Comparison of ENCODE assay signal across 17 mouse cellular contexts in the genomic region with DNA sequence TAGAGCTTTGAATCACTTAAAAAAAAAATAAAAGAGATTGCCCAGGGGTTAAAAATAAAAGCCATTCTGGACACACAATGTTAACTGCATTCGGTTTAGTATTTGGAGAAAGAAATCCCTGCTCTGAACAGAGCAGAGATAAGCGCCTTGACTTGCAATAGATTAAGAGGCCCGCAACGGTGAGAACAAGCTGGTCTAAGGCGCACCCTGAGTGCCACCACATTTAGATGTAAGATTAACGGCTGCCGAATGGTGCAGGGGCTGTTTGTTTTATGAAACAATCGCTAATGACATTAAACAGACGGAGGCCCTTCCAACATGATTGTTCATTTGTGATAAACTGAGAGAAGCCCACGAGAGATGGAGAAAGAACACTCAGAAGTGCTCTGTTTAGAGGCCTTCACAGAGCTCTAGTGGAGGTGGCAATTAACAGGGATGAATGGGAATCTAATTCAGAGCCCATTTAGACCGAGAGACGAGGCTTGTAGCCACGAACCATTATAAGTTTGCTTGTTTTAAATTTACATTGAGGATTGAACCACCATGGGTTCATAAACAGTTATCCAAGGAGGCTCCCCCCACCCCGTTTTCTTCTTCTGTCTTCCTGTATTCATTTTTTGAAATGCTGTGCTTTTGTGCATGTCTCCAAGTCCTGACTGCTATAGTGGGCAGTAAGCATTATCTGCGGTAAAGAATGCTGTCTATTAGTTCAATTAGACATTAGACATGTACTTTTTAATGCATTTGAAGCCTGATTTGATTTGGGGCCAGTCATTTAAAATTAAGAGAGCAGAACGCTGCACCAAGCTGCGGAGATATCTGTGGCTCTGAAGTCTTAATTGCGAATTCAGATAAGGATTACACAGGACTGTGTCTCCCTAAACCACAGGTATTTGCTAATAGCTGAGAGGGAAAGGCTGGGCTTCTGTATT.
A peak's percentile ranks its signal among the peaks of the same experiment; 100 is the strongest.
DNase-seq lines count a peak whose midpoint lies in the region; ATAC-seq lines count a peak whose summit lies in the region.
"Had no signal": no experiment of that assay in that cellular context is flagged by ENCODE, and none has a peak within 500 bp of the region (broad histone marks: within the 10 kb centered on the region; RNA-seq: fewer than 3 reads in every experiment).

No protein-coding gene starts in this region.

- H3K4me2 ChIP-seq in heart, embryonic 14.5 days (ENCODE audit: low read length): peak overlapping the region; percentile 46
- H3K4me2 ChIP-seq in forebrain, embryonic 16.5 days (ENCODE audit: low read length): no peak overlapping the region
- H3K4me2 ChIP-seq: embryonic facial prominence, embryonic 12.5 days; hindbrain, embryonic 13.5 days; neural tube, embryonic 13.5 days had no signal

- 16% methylated on average over 18 of the region's 18 CpGs for WGBS in heart, embryonic 14.5 days
- WGBS in forebrain, embryonic 16.5 days: 8% methylated on average over 18 of the region's 18 CpGs

- peak overlapping the region; percentile 31; the same call in 1 of the 2 replicates for H3K9ac ChIP-seq in heart, embryonic 14.5 days (ENCODE audit: low read length)
- no peak overlapping the region for H3K9ac ChIP-seq in forebrain, embryonic 16.5 days (replicated peaks; ENCODE audit: low read depth, low read length)
- H3K9ac ChIP-seq: embryonic facial prominence, embryonic 12.5 days; hindbrain, embryonic 13.5 days; liver, embryonic 14.5 days; neural tube, embryonic 13.5 days had no signal

- H3K27ac ChIP-seq in heart, embryonic 14.5 days (replicated peaks in 1 of 2; ENCODE audit: control insufficient read depth in 1 of 2, insufficient read depth in 1 of 2, low read depth in 2 of 2, low read length in 2 of 2): peak overlapping the region; percentile 52 to 70
- no peak overlapping the region for H3K27ac ChIP-seq in forebrain, embryonic 16.5 days (ENCODE audit: low read length)
- H3K27ac ChIP-seq: embryonic facial prominence, embryonic 12.5 days; hindbrain, embryonic 13.5 days; layer of hippocampus, adult 2 months; left cerebral cortex, adult 2 months; liver, embryonic 14.5 days; neural tube, embryonic 13.5 days had no signal

- no peak for DNase-seq in heart, adult 9 months (ENCODE audit: low spot score in 2 of 2)
- peak; percentile 56 for DNase-seq in retina, adult 2 months (ENCODE audit: low read depth, low spot score)
- no peak for DNase-seq in retina, embryonic 14.5 days (ENCODE audit: low spot score)
- no peak for DNase-seq in kidney, postnatal 14 days
- no peak for DNase-seq in cerebellum, adult 8-10 months
- DNase-seq: adrenal gland, postnatal 36 days; cerebellum, adult 9-11 months; right cerebral cortex, postnatal 4 days; thymus, postnatal 36 days had no signal

- peaks cover 13 to 33% of the 10 kb centered on the region in 2 experiments for H3K4me1 ChIP-seq in heart, embryonic 14.5 days (ENCODE audit: control insufficient read depth in 2 of 2, insufficient read depth in 2 of 2, low read length in 2 of 2)
- peaks cover 13% of the 10 kb centered on the region for H3K4me1 ChIP-seq in forebrain, embryonic 16.5 days (replicated peaks; ENCODE audit: control insufficient read depth, insufficient read depth, low read length)

- no peaks in the 10 kb centered on the region for H3K27me3 ChIP-seq in heart, embryonic 14.5 days (ENCODE audit: control insufficient read depth, insufficient read depth, low read length)
- H3K27me3 ChIP-seq in forebrain, embryonic 16.5 days (replicated peaks; ENCODE audit: control insufficient read depth, insufficient read depth, low read length): peaks cover 9% of the 10 kb centered on the region
- H3K27me3 ChIP-seq: embryonic facial prominence, embryonic 12.5 days; hindbrain, embryonic 13.5 days; neural tube, embryonic 13.5 days had no signal

- no peak; the same call in 1 of the 2 replicates for ATAC-seq in heart, embryonic 14.5 days (ENCODE audit: insufficient number of reproducible peaks, insufficient read depth, low FRiP score, low read depth)
- peak; percentile 40; the same call in 1 of the 2 replicates for ATAC-seq in forebrain, embryonic 16.5 days

- no peaks in the 10 kb centered on the region for H3K36me3 ChIP-seq in heart, embryonic 14.5 days (ENCODE audit: control insufficient read depth, insufficient read depth, low read length)
- H3K36me3 ChIP-seq in forebrain, embryonic 16.5 days (ENCODE audit: control insufficient read depth, insufficient read depth): no peaks in the 10 kb centered on the region
- H3K36me3 ChIP-seq: embryonic facial prominence, embryonic 12.5 days; hindbrain, embryonic 13.5 days; neural tube, embryonic 13.5 days had no signal

- H3K9me3 ChIP-seq in heart, embryonic 14.5 days (ENCODE audit: control insufficient read depth, low read length): no peaks in the 10 kb centered on the region
- H3K9me3 ChIP-seq in forebrain, embryonic 16.5 days (ENCODE audit: control insufficient read depth, low read length): no peaks in the 10 kb centered on the region
- H3K9me3 ChIP-seq: embryonic facial prominence, embryonic 12.5 days; hindbrain, embryonic 13.5 days; neural tube, embryonic 13.5 days had no signal

- no peak overlapping the region for H3K4me3 ChIP-seq in heart, embryonic 14.5 days (ENCODE audit: control insufficient read depth in 1 of 2, insufficient read depth in 1 of 2, low read depth in 1 of 2, low read length in 2 of 2)
- H3K4me3 ChIP-seq in forebrain, embryonic 16.5 days (replicated peaks; ENCODE audit: low read length): no peak overlapping the region
- H3K4me3 ChIP-seq: embryonic facial prominence, embryonic 12.5 days; hindbrain, embryonic 13.5 days; layer of hippocampus, adult 2 months; left cerebral cortex, adult 2 months; neural tube, embryonic 13.5 days had no signal
